9 mouse cellular contexts compared by ENCODE assay signal in the genomic region with DNA sequence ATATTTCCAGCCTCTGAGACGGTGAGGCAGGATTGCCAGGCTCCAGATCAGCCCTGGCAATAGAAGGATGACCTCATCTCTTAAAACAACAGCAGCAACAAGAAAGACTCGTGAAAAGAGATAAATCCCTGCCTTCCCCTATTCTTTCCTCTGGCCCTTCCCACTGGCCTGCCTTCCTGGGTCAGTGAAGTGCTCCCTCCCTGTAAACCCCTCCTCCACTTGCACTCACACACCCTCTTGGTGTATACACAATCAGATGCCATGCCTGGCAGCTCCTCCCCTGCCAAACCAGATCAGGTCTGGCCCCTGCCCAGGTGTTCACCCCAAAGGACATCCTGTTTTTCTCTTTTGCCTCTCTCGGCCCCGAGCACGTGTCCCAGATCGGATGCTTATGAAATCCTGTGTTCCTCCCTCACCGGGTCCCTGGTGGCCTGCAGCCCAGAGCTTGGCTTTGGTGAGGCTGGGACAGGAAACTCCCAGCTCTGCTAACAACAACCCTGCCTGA. TPM values are rescaled to one million over a fixed set of nuclear protein-coding genes. Genes with fewer than 3 reads are reported as not detected.
DNase-seq lines count a peak whose midpoint lies in the region; ATAC-seq and TF ChIP-seq lines count a peak whose summit lies in the region.
"Had no signal": no experiment of that assay in that cellular context is flagged by ENCODE, and none has a peak within 500 bp of the region (broad histone marks: within the 10 kb centered on the region; RNA-seq: fewer than 3 reads in every experiment).

No protein-coding gene starts in this region.

- no peaks in the 10 kb centered on the region for H3K36me3 ChIP-seq in ES-E14 (ENCODE audit: control insufficient read depth, insufficient read depth, low read length, poor library complexity, severe bottlenecking)
- H3K36me3 ChIP-seq in hindbrain, embryonic 13.5 days: no peaks in the 10 kb centered on the region
- H3K36me3 ChIP-seq in forebrain, embryonic 15.5 days: no peaks in the 10 kb centered on the region
- H3K36me3 ChIP-seq: limb, embryonic 12.5 days had no signal

- H3K27me3 ChIP-seq in hindbrain, embryonic 13.5 days: 0 out of 2 replicates have a peak, but pooled peaks cover 4% of the 10 kb centered on the region
- H3K27me3 ChIP-seq in forebrain, embryonic 15.5 days: no peaks in the 10 kb centered on the region

- no peak for ATAC-seq in hindbrain, embryonic 13.5 days (ENCODE audit: low FRiP score)
- no peak for ATAC-seq in forebrain, embryonic 15.5 days (replicated peaks)

- in situ Hi-C loops in ES-E14 (cut with MboI; ENCODE audit: low sequenced_read_pairs in 2 of 2, unreplicated experiment in 2 of 2): loop anchor here in 1 of 2 experiments (10.0 kb wide), 1 partner anchor 336 kb away; no protein-coding TSS in a partner anchor

- 0 out of 2 replicates have a peak overlapping the region, but pooled peaks have one; percentile 3 for H3K9ac ChIP-seq in ES-E14 (ENCODE audit: insufficient read depth, low read depth, low read length, poor library complexity, severe bottlenecking)
- H3K9ac ChIP-seq in hindbrain, embryonic 13.5 days: no peak overlapping the region
- no peak overlapping the region for H3K9ac ChIP-seq in forebrain, embryonic 15.5 days (replicated peaks)
- H3K9ac ChIP-seq: limb, embryonic 12.5 days had no signal

- H3K27ac ChIP-seq in ES-E14 (ENCODE audit: insufficient read depth, low read depth, low read length, poor library complexity, severe bottlenecking): no peak overlapping the region
- H3K27ac ChIP-seq in brown adipose tissue, adult 24 weeks (replicated peaks; ENCODE audit: low read depth, low read length): peak overlapping the region; percentile 82
- no peak overlapping the region for H3K27ac ChIP-seq in hindbrain, embryonic 13.5 days
- H3K27ac ChIP-seq in forebrain, embryonic 15.5 days (replicated peaks): no peak overlapping the region
- H3K27ac ChIP-seq: limb, embryonic 12.5 days had no signal

- intact Hi-C loops in heart, postnatal 36 days (cut with DNase I): loop anchor here (5.0 kb wide), 1 partner anchor 33 kb away; no protein-coding TSS in a partner anchor

- no peak for DNase-seq in ES-E14 (ENCODE audit: low read depth, low spot score)
- peak; percentile 76 to 81 for DNase-seq in heart, postnatal 36 days
- peak; percentile 89 for DNase-seq in lung, postnatal 10 days
- peak; percentile 29 to 52 for DNase-seq in thymus, postnatal 36 days
- DNase-seq in embryo, embryonic 10 days (ENCODE audit: low spot score): no peak

- peaks cover 2 to 22% of the 10 kb centered on the region in 2 experiments; a peak in 2 of 4 replicates for H3K4me1 ChIP-seq in ES-E14 (ENCODE audit: control insufficient read depth in 2 of 2, insufficient read depth in 2 of 2, low read length in 2 of 2, poor library complexity in 1 of 2)
- H3K4me1 ChIP-seq in brown adipose tissue, adult 24 weeks (ENCODE audit: control insufficient read depth, insufficient read depth, insufficient read length, low read length): peaks cover 11% of the 10 kb centered on the region
- H3K4me1 ChIP-seq in hindbrain, embryonic 13.5 days (replicated peaks): peaks cover 8% of the 10 kb centered on the region; the same call in 1 of the 2 replicates
- peaks cover 7% of the 10 kb centered on the region; the same call in 1 of the 2 replicates for H3K4me1 ChIP-seq in forebrain, embryonic 15.5 days
- H3K4me1 ChIP-seq: limb, embryonic 12.5 days had no signal

- 60% methylated on average over 7 of the region's 7 CpGs for WGBS in hindbrain, embryonic 13.5 days
- 56% methylated on average over 7 of the region's 7 CpGs for WGBS in forebrain, embryonic 15.5 days

- H3K4me3 ChIP-seq in ES-E14 (ENCODE audit: insufficient read depth in 1 of 2, low read depth in 1 of 2, low read length in 2 of 2, poor library complexity in 1 of 2, severe bottlenecking in 1 of 2): no peak overlapping the region
- H3K4me3 ChIP-seq in brown adipose tissue, adult 24 weeks (ENCODE audit: insufficient read depth, low read depth, low read length): no peak overlapping the region
- H3K4me3 ChIP-seq in hindbrain, embryonic 13.5 days: no peak overlapping the region
- no peak overlapping the region for H3K4me3 ChIP-seq in forebrain, embryonic 15.5 days
- H3K4me3 ChIP-seq: limb, embryonic 12.5 days had no signal

- no peak overlapping the region for H3K4me2 ChIP-seq in hindbrain, embryonic 13.5 days
- H3K4me2 ChIP-seq in forebrain, embryonic 15.5 days (replicated peaks): no peak overlapping the region
- H3K4me2 ChIP-seq: limb, embryonic 12.5 days had no signal

- no peaks in the 10 kb centered on the region for H3K9me3 ChIP-seq in ES-E14 (ENCODE audit: control insufficient read depth, insufficient read depth, low read depth, low read length)
- no peaks in the 10 kb centered on the region for H3K9me3 ChIP-seq in hindbrain, embryonic 13.5 days
- H3K9me3 ChIP-seq in forebrain, embryonic 15.5 days: no peaks in the 10 kb centered on the region
- H3K9me3 ChIP-seq: limb, embryonic 12.5 days had no signal

TF ChIP-seq in ES-E14, 5 proteins besides CTCF, POLR2A, EP300 and RAD21:
- TF ChIP-seq MAFK (IDR thresholded peaks at IDR 0.05; ENCODE audit: insufficient read depth, low read depth, low read length) (no peak), ZC3H11A (IDR thresholded peaks at IDR 0.05; ENCODE audit: borderline replicate concordance, low read depth, low read length) (no peak), ZNF384 (IDR thresholded peaks at IDR 0.05; ENCODE audit: low read depth, low read length) (no peak), CHD2 (IDR thresholded peaks at IDR 0.05; ENCODE audit: low read depth, low read length) (no peak), HCFC1 (IDR thresholded peaks at IDR 0.05; ENCODE audit: borderline replicate concordance, insufficient read depth, low read length) (no peak)
TF ChIP-seq in ES-E14: peak in this region for 0.

RNA-seq across cellular contexts. Expression of gene Nrsn2, which starts 16.1 kb away (rescaled TPM):
- total RNA-seq in ES-E14 (2012; rRNA removed): 2.1 and 3.3 TPM in 2 replicates
- not detected in 2 replicates for polyA plus RNA-seq in brown adipose tissue, adult 24 weeks (2012; ENCODE audit: insufficient read depth, insufficient read length, missing spikeins)
- not detected for total RNA-seq in heart, postnatal 36 days (2021)
- polyA plus RNA-seq in hindbrain, embryonic 13.5 days (2015; fragmentation: Nextera tagmentation; extraction: Ambion mirVana): 28.1 and 34.2 TPM in 2 replicates
- polyA plus RNA-seq in forebrain, embryonic 15.5 days (2015; fragmentation: Nextera tagmentation; extraction: Ambion mirVana): 13.5 and 13.6 TPM in 2 replicates

RNA-seq across cellular contexts. Expression of gene Trib3, which starts 16.5 kb away (rescaled TPM):
- 18.5 and 29.2 TPM in 2 replicates for total RNA-seq in ES-E14 (2012; rRNA removed)
- 4.8 and 5.2 TPM in 2 replicates for polyA plus RNA-seq in brown adipose tissue, adult 24 weeks (2012; ENCODE audit: insufficient read depth, insufficient read length, missing spikeins)
- total RNA-seq in heart, postnatal 36 days (2021): 1 to 10 TPM; 3.6 to 3.8 TPM
- 0.97 and 1.5 TPM in 2 replicates for polyA plus RNA-seq in hindbrain, embryonic 13.5 days (2015; fragmentation: Nextera tagmentation; extraction: Ambion mirVana)
- polyA plus RNA-seq in forebrain, embryonic 15.5 days (2015; fragmentation: Nextera tagmentation; extraction: Ambion mirVana): 0.55 and 0.85 TPM in 2 replicates

RNA-seq across cellular contexts. Expression of gene Rbck1, which starts 27.9 kb away (rescaled TPM):
- 69.9 and 113 TPM in 2 replicates for total RNA-seq in ES-E14 (2012; rRNA removed)
- 38.1 and 47.7 TPM in 2 replicates for polyA plus RNA-seq in brown adipose tissue, adult 24 weeks (2012; ENCODE audit: insufficient read depth, insufficient read length, missing spikeins)
- total RNA-seq in heart, postnatal 36 days (2021): 10 to 100 TPM; 44.2 to 51.4 TPM
- 97.5 and 98.9 TPM in 2 replicates for polyA plus RNA-seq in hindbrain, embryonic 13.5 days (2015; fragmentation: Nextera tagmentation; extraction: Ambion mirVana)
- 102 and 105 TPM in 2 replicates for polyA plus RNA-seq in forebrain, embryonic 15.5 days (2015; fragmentation: Nextera tagmentation; extraction: Ambion mirVana)

RNA-seq across cellular contexts. Expression of gene Sox12, which starts 37.5 kb away (rescaled TPM):
- 7.4 and 9.1 TPM in 2 replicates for total RNA-seq in ES-E14 (2012; rRNA removed)
- 0.46 and 0.99 TPM in 2 replicates for polyA plus RNA-seq in brown adipose tissue, adult 24 weeks (2012; ENCODE audit: insufficient read depth, insufficient read length, missing spikeins)
- total RNA-seq in heart, postnatal 36 days (2021): 10 to 100 TPM in 1 of 2 experiments, 1 to 10 TPM in 1; 8.2 to 13.8 TPM
- polyA plus RNA-seq in hindbrain, embryonic 13.5 days (2015; fragmentation: Nextera tagmentation; extraction: Ambion mirVana): 16.4 and 16.9 TPM in 2 replicates
- 17.7 and 18.3 TPM in 2 replicates for polyA plus RNA-seq in forebrain, embryonic 15.5 days (2015; fragmentation: Nextera tagmentation; extraction: Ambion mirVana)

RNA-seq across cellular contexts. Expression of gene Zcchc3, which starts 54.5 kb away (rescaled TPM):
- total RNA-seq in ES-E14 (2012; rRNA removed): 21.4 and 22.9 TPM in 2 replicates
- 1.2 and 1.4 TPM in 2 replicates for polyA plus RNA-seq in brown adipose tissue, adult 24 weeks (2012; ENCODE audit: insufficient read depth, insufficient read length, missing spikeins)
- total RNA-seq in heart, postnatal 36 days (2021): 10 to 100 TPM in 1 of 2 experiments, 1 to 10 TPM in 1; 8.0 to 10.0 TPM
- 20.1 and 21.5 TPM in 2 replicates for polyA plus RNA-seq in hindbrain, embryonic 13.5 days (2015; fragmentation: Nextera tagmentation; extraction: Ambion mirVana)
- polyA plus RNA-seq in forebrain, embryonic 15.5 days (2015; fragmentation: Nextera tagmentation; extraction: Ambion mirVana): 18.7 TPM in 2 replicates

Comparison
In these comparisons a context has a peak if more than half of its experiments do, and no peak if none do; other contexts are left out.
1. DNase-seq: peak in heart, postnatal 36 days (2 of 2), lung, postnatal 10 days (single experiment) and thymus, postnatal 36 days (2 of 2); none in ES-E14 (single experiment) and embryo, embryonic 10 days (single experiment).
2. RNA of gene Nrsn2, which starts 16.1 kb away (polyA plus RNA-seq): 28.1 to 34.2 TPM in hindbrain, embryonic 13.5 days and 13.5 to 13.6 TPM in forebrain, embryonic 15.5 days; not detected in brown adipose tissue, adult 24 weeks; every median in the first group is over 10 times any median in the second.